Mouse (Mus musculus) kidney, adult 11 months (tissue): ENCODE data around the gene Rpl5.
"Not testable (repeated sequence)": the region's sequence is repeated elsewhere in the genome, so short reads cannot be mapped to it uniquely, and the experiment has no call there.

Source experiments
- DNase-seq: peaks from one replicate; pipeline ENCODE4 v3.0.0; 2022

Rpl5 gene

GRCm38 (mm10) chr5:107901014-107901615, 813 bp downstream of the Rpl5 start:
- no peak for DNase-seq

- DNase-seq, result no peak
These were observed 4.0 kb downstream of the Rpl5 start for GRCm38 (mm10) chr5:107904325-107904724.

GRCm38 (mm10) chr5:107908514-107909110, 8.3 kb downstream of the Rpl5 start:
- DNase-seq, result no peak

- no peak for DNase-seq
These were observed 9.4 kb downstream of the Rpl5 start for GRCm38 (mm10) chr5:107909668-107910067.

GRCm38 (mm10) chr5:107910084-107910616, 9.8 kb downstream of the Rpl5 start:
- DNase-seq, result no peak

- no peak for DNase-seq
These were observed 10.7 kb downstream of the Rpl5 start for GRCm38 (mm10) chr5:107911012-107911411.

GRCm38 (mm10) chr5:107915280-107915679, 15.0 kb downstream of the Rpl5 start:
- DNase-seq, result no peak

- DNase-seq, result no peak
These were observed 21.3 kb downstream of the Rpl5 start for GRCm38 (mm10) chr5:107921400-107922252.

GRCm38 (mm10) chr5:107922836-107923235, 22.5 kb downstream of the Rpl5 start:
- DNase-seq, result no peak

- peak; percentile 44 for DNase-seq
These were observed 24.3 kb downstream of the Rpl5 start for GRCm38 (mm10) chr5:107924564-107924963.

- no peak for DNase-seq
These were observed 26.4 kb downstream of the Rpl5 start for GRCm38 (mm10) chr5:107926550-107927249.

- DNase-seq, result no peak
These were observed 32.3 kb downstream of the Rpl5 start for GRCm38 (mm10) chr5:107932556-107932955.

GRCm38 (mm10) chr5:107933202-107933974, 33.1 kb downstream of the Rpl5 start:
- no peak for DNase-seq

GRCm38 (mm10) chr5:107934770-107935543, 34.7 kb downstream of the Rpl5 start:
- DNase-seq, result no peak

GRCm38 (mm10) chr5:107936625-107937389, 36.5 kb downstream of the Rpl5 start:
- no peak for DNase-seq

- not testable (repeated sequence) for DNase-seq
These were observed 38.2 kb downstream of the Rpl5 start for GRCm38 (mm10) chr5:107938483-107938882.

GRCm38 (mm10) chr5:107938886-107939285, 38.6 kb downstream of the Rpl5 start:
- DNase-seq, result no peak

GRCm38 (mm10) chr5:107939701-107940100, 39.4 kb downstream of the Rpl5 start:
- DNase-seq, result peak; percentile 66

- peak; percentile 74 for DNase-seq
These were observed 40.9 kb downstream of the Rpl5 start for GRCm38 (mm10) chr5:107941222-107941621.

GRCm38 (mm10) chr5:107942941-107943340, 42.6 kb downstream of the Rpl5 start:
- no peak for DNase-seq

- no peak for DNase-seq
These were observed 43.2 kb downstream of the Rpl5 start for GRCm38 (mm10) chr5:107943526-107943925.
